Mouse (Mus musculus) effector memory CD4-positive, alpha-beta T cell, adult 7 months (primary cell): ENCODE results near the gene Olfr720. TPM values are rescaled to one million over a fixed set of nuclear protein-coding genes. Genes with fewer than 3 reads are reported as not detected.

ENCODE experiments used
- polyA plus RNA-seq: library from polyadenylated mRNA; unstranded; fragments of 100-300 nt; shearing (Covaris generic); gene quantifications from one replicate; pipeline ENCODE4 v1.2.1, GENCODE M21; 2017

Gene Olfr720
- not detected for polyA plus RNA-seq

GRCm38 (mm10) chr14:14186738-14187137, at the start of gene Olfr720:
Gene Olfr720, minus strand, starts transcription at chr14:14186838.

Other genes starting within 250 kb of the Olfr720 start
- gene Atxn7, start 225.4 kb downstream of the Olfr720 start, polyA plus RNA-seq: 38.7 TPM
- gene Thoc7, start 225.0 kb downstream of the Olfr720 start, polyA plus RNA-seq: 101 TPM
- gene Psmd6, start 65.9 kb downstream of the Olfr720 start, polyA plus RNA-seq: 88.6 TPM
- 0.10 TPM for gene Olfr31, start 136.0 kb upstream of the Olfr720 start, polyA plus RNA-seq
- 4.1 TPM for gene Il3ra, start 159.4 kb upstream of the Olfr720 start, polyA plus RNA-seq
- gene Olfr721-ps1, start 214.5 kb upstream of the Olfr720 start, polyA plus RNA-seq: not detected